10 mouse cellular contexts compared by ENCODE assay signal in the genomic region with DNA sequence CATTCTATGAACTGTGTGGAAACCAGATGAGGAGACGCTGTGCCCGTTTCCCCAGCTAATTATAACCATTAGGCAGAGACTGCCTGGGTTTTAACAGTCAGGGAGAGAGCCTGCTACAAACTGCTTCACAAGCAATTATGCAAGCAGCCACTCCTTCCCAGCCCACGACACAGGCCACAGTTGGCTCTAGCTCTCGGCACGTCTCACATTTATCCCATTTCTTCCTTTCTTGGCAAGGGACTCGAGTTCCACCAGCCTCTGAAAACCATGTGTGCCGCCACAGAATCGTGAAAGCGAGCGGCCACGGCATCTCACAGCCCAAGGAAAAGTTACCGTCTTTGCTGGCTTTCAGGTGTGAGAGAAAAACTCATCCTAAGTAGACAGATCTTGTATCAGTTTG. TPM values are rescaled to one million over a fixed set of nuclear protein-coding genes. Genes with fewer than 3 reads are reported as not detected.
DNase-seq lines count a peak whose midpoint lies in the region; ATAC-seq lines count a peak whose summit lies in the region.
"Had no signal": no experiment of that assay in that cellular context is flagged by ENCODE, and none has a peak within 500 bp of the region (broad histone marks: within the 10 kb centered on the region; RNA-seq: fewer than 3 reads in every experiment).

No protein-coding gene starts in this region.

- no peak overlapping the region for H3K4me3 ChIP-seq in embryonic facial prominence, embryonic 11.5 days (ENCODE audit: low read depth, low read length)
- no peak overlapping the region for H3K4me3 ChIP-seq in heart, embryonic 12.5 days
- H3K4me3 ChIP-seq: neural tube, embryonic 12.5 days had no signal

- DNase-seq in adrenal gland, adult 2 months, result peak; percentile 34
- no peak for DNase-seq in adrenal gland, adult 18-20 months (ENCODE audit: low spot score in 2 of 2)
- DNase-seq in embryonic facial prominence, embryonic 11.5 days (ENCODE audit: low spot score), result peak; percentile 24
- peak; percentile 61 for DNase-seq in layer of hippocampus, postnatal 36 days
- peak; percentile 87 for DNase-seq in right cerebral cortex, adult 18-20 months
- no peak for DNase-seq in retina, postnatal 1 day

- H3K27ac ChIP-seq in embryonic facial prominence, embryonic 11.5 days (replicated peaks; ENCODE audit: low read depth, low read length), result 0 out of 2 replicates have a peak overlapping the region, but pooled peaks have one; percentile 7
- H3K27ac ChIP-seq in heart, embryonic 12.5 days (ENCODE audit: poor library complexity, severe bottlenecking), result peak overlapping the region; percentile 34
- H3K27ac ChIP-seq: neural tube, embryonic 12.5 days had no signal

- no peaks in the 10 kb centered on the region for H3K27me3 ChIP-seq in embryonic facial prominence, embryonic 11.5 days (ENCODE audit: control insufficient read depth, insufficient read depth, low read length)
- H3K27me3 ChIP-seq in heart, embryonic 12.5 days (replicated peaks), result 0 out of 2 replicates have a peak, but pooled peaks cover 10% of the 10 kb centered on the region
- H3K27me3 ChIP-seq: neural tube, embryonic 12.5 days had no signal

- H3K9ac ChIP-seq in embryonic facial prominence, embryonic 11.5 days (replicated peaks; ENCODE audit: low read length), result no peak overlapping the region
- no peak overlapping the region for H3K9ac ChIP-seq in heart, embryonic 12.5 days
- H3K9ac ChIP-seq: neural tube, embryonic 12.5 days had no signal

- H3K36me3 ChIP-seq in embryonic facial prominence, embryonic 11.5 days (replicated peaks; ENCODE audit: control insufficient read depth, insufficient read depth, low read depth, low read length), result no peaks in the 10 kb centered on the region
- H3K36me3 ChIP-seq in heart, embryonic 12.5 days, result no peaks in the 10 kb centered on the region
- H3K36me3 ChIP-seq: neural tube, embryonic 12.5 days had no signal

- no peak overlapping the region; the same call in 1 of the 2 replicates for H3K4me2 ChIP-seq in embryonic facial prominence, embryonic 11.5 days (ENCODE audit: low read depth, low read length)
- H3K4me2 ChIP-seq in heart, embryonic 12.5 days, result peak overlapping the region; percentile 30; the same call in 1 of the 2 replicates
- H3K4me2 ChIP-seq: neural tube, embryonic 12.5 days had no signal

- 56% methylated on average over 12 of the region's 12 CpGs for WGBS in embryonic facial prominence, embryonic 11.5 days
- 41% methylated on average over 12 of the region's 12 CpGs for WGBS in heart, embryonic 12.5 days

- ATAC-seq in embryonic facial prominence, embryonic 11.5 days (replicated peaks; ENCODE audit: insufficient number of reproducible peaks, low FRiP score, low TSS enrichment, low read depth), result no peak
- no peak for ATAC-seq in heart, embryonic 12.5 days (ENCODE audit: insufficient number of reproducible peaks, low FRiP score)
- ATAC-seq in granulocyte monocyte progenitor cell, adult 5-6 weeks (replicated peaks; ENCODE audit: poor library complexity, severe bottlenecking), result no peak

- no peaks in the 10 kb centered on the region for H3K9me3 ChIP-seq in embryonic facial prominence, embryonic 11.5 days (replicated peaks; ENCODE audit: control insufficient read depth, low read length)
- no peaks in the 10 kb centered on the region for H3K9me3 ChIP-seq in heart, embryonic 12.5 days (replicated peaks)
- H3K9me3 ChIP-seq: neural tube, embryonic 12.5 days had no signal

- 0 out of 2 replicates have a peak, but pooled peaks cover 4% of the 10 kb centered on the region for H3K4me1 ChIP-seq in embryonic facial prominence, embryonic 11.5 days (ENCODE audit: control insufficient read depth, insufficient read depth, low read length)
- H3K4me1 ChIP-seq in heart, embryonic 12.5 days (replicated peaks), result peaks cover 39% of the 10 kb centered on the region
- H3K4me1 ChIP-seq: neural tube, embryonic 12.5 days had no signal

RNA-seq across cellular contexts. Expression of gene Col6a3, which starts 5.5 kb away (rescaled TPM):
- 10 to 100 TPM; 19.8 to 29.9 TPM for total RNA-seq in adrenal gland, adult 2 months (2021)
- polyA plus RNA-seq in adrenal gland, adult 2 months (2012; rRNA removed), result 10.6 and 12.3 TPM in 2 replicates
- 10 to 100 TPM; 13.6 to 21.0 TPM for total RNA-seq in adrenal gland, adult 18-20 months (2021)
- polyA plus RNA-seq in embryonic facial prominence, embryonic 11.5 days (2014; fragmentation: Nextera tagmentation; extraction: Ambion mirVana), result 17.4 and 19.5 TPM in 2 replicates
- 10.5 and 11.3 TPM in 2 replicates for polyA plus RNA-seq in heart, embryonic 12.5 days (2016; fragmentation: Nextera tagmentation; extraction: Ambion mirVana)
- total RNA-seq in layer of hippocampus, postnatal 36 days (2021), result 1 to 10 TPM; 3.7 to 4.3 TPM
- total RNA-seq in granulocyte monocyte progenitor cell, adult 5-6 weeks (2014; fragmentation: Nextera tagmentation), result not detected in 2 replicates
- total RNA-seq in granulocyte monocyte progenitor cell, adult 5-6 weeks (2017), result not detected in 2 replicates
- total RNA-seq: common myeloid progenitor, adult 5-6 weeks had no signal

Comparison
In these comparisons a context has a peak if more than half of its experiments do, and no peak if none do; other contexts are left out.
1. DNase-seq: peak in adrenal gland, adult 2 months (single experiment), embryonic facial prominence, embryonic 11.5 days (single experiment), layer of hippocampus, postnatal 36 days (2 of 2) and right cerebral cortex, adult 18-20 months (single experiment); none in adrenal gland, adult 18-20 months (0 of 2) and retina, postnatal 1 day (single experiment).
2. RNA of gene Col6a3, which starts 5.5 kb away (total RNA-seq): 19.8 to 29.9 TPM in adrenal gland, adult 2 months, 13.6 to 21.0 TPM in adrenal gland, adult 18-20 months and 3.7 to 4.3 TPM in layer of hippocampus, postnatal 36 days; not detected in granulocyte monocyte progenitor cell, adult 5-6 weeks; every median in the first group is over 4 times any median in the second.